Mouse (Mus musculus) heart, embryonic 11.5 days (tissue): ENCODE results near the gene Kank4. TPM values are rescaled to one million over a fixed set of nuclear protein-coding genes. Genes with fewer than 3 reads are reported as not detected.

Experiments
- ATAC-seq: fragments of 200-750 bp; cut with Nextera tagmentation; replicated peaks from 2 replicates; pipeline ENCODE4 v1.8.0; 2017; ENCODE audit warnings: moderate library complexity; ENCODE audit not compliant: insufficient number of reproducible peaks, low FRiP score, low TSS enrichment
- H3K27ac ChIP-seq: fragments of 300-500 bp; sonication (generic); 2 replicates; pipeline ENCODE4 v1.5.1; 2014; ENCODE audit warnings: mild to moderate bottlenecking, low read depth, low read length
- H3K27me3 ChIP-seq: fragments of 300-500 bp; sonication (generic); 2 replicates; pipeline ENCODE4 v1.6.1; 2014; ENCODE audit warnings: mild to moderate bottlenecking, low read length, mixed read lengths; ENCODE audit not compliant: control insufficient read depth, insufficient read depth
- H3K36me3 ChIP-seq: fragments of 300-500 bp; sonication (generic); 2 replicates; pipeline ENCODE4 v1.6.1; 2014; ENCODE audit warnings: mild to moderate bottlenecking, low read length, moderate library complexity, mixed read lengths; ENCODE audit not compliant: control insufficient read depth, insufficient read depth
- H3K4me1 ChIP-seq: fragments of 300-500 bp; sonication (generic); 2 replicates; pipeline ENCODE4 v1.6.1; 2014; ENCODE audit warnings: low read length; ENCODE audit not compliant: control insufficient read depth, insufficient read depth
- H3K4me2 ChIP-seq: fragments of 300-500 bp; sonication (generic); 2 replicates; pipeline ENCODE4 v1.6.1; 2014; ENCODE audit warnings: mild to moderate bottlenecking, moderate library complexity
- H3K4me3 ChIP-seq: fragments of 300-500 bp; sonication (generic); 2 replicates; pipeline ENCODE4 v1.5.1; 2014; ENCODE audit warnings: low read depth, low read length
- H3K9ac ChIP-seq: fragments of 300-500 bp; sonication (generic); 2 replicates; pipeline ENCODE4 v1.6.1; 2014; ENCODE audit warnings: mild to moderate bottlenecking, low read depth, low read length, moderate library complexity
- H3K9me3 ChIP-seq: fragments of 300-500 bp; sonication (generic); replicated peaks from 2 replicates; pipeline ENCODE4 v1.6.1; 2016; ENCODE audit warnings: low read length; ENCODE audit not compliant: control insufficient read depth
- WGBS: fragments of 180-500 bp; shearing (Covaris S2); extraction: QIAGEN DNeasy Blood & Tissue Kit; methylation state at CpG from one replicate; pipeline ENCODE4 v1.1.7; 2014; ENCODE audit not compliant: insufficient replicate concordance; 5-methylcytosine and 5-hydroxymethylcytosine counted together
- polyA plus RNA-seq: library from polyadenylated mRNA; unstranded; fragments of >200 nt; fragmentation: Nextera tagmentation; extraction: Ambion mirVana; gene quantifications from 2 replicates; pipeline ENCODE4 v1.2.1, GENCODE M21; 2014

Kank4 gene
- polyA plus RNA-seq, result 0.72 and 1.1 TPM in 2 replicates

GRCm38 (mm10) chr4:98817184-98817911 lies at the start of gene Kank4:
Kank4 (minus strand) TSS chr4:98817537.
- no peaks in the 10 kb centered on the region for H3K9me3 ChIP-seq
- peak within 1 kb of the TSS; percentile 98 for H3K4me2 ChIP-seq
- peak within 1 kb of the TSS; percentile 72 for H3K4me3 ChIP-seq
- H3K36me3 ChIP-seq, result no peaks in the 10 kb centered on the region
- H3K27ac ChIP-seq, result no peak within 1 kb of the TSS
- no peaks in the 10 kb centered on the region for H3K4me1 ChIP-seq
- H3K27me3 ChIP-seq, result peaks cover 27% of the 10 kb centered on the region
- H3K9ac ChIP-seq, result peak within 1 kb of the TSS; percentile 68
- under 1% methylated on average over 62 of the region's 72 CpGs for WGBS
- peak; percentile 39 for ATAC-seq

GRCm38 (mm10) chr4:98865386-98866237 lies 48.3 kb upstream of the Kank4 start:
- H3K4me3 ChIP-seq, result no peak overlapping the region
- H3K9me3 ChIP-seq, result no peaks in the 10 kb centered on the region
- no peaks in the 10 kb centered on the region for H3K27me3 ChIP-seq
- H3K4me1 ChIP-seq, result no peaks in the 10 kb centered on the region
- ATAC-seq, result no peak
- no peak overlapping the region for H3K4me2 ChIP-seq
- H3K36me3 ChIP-seq, result no peaks in the 10 kb centered on the region
- no peak overlapping the region for H3K9ac ChIP-seq
- WGBS, result 85% methylated on average over 14 of the region's 14 CpGs
- H3K27ac ChIP-seq, result no peak overlapping the region

GRCm38 (mm10) chr4:98864546-98864945 lies 47.2 kb upstream of the Kank4 start:
- H3K36me3 ChIP-seq, result no peaks in the 10 kb centered on the region
- H3K4me2 ChIP-seq, result no peak overlapping the region
- peaks cover 4% of the 10 kb centered on the region; the same call in 1 of the 2 replicates for H3K9me3 ChIP-seq
- no peak overlapping the region for H3K4me3 ChIP-seq
- H3K27ac ChIP-seq, result no peak overlapping the region
- no peak for ATAC-seq
- H3K4me1 ChIP-seq, result no peaks in the 10 kb centered on the region
- no peaks in the 10 kb centered on the region for H3K27me3 ChIP-seq
- no peak overlapping the region for H3K9ac ChIP-seq
- WGBS, result 88% methylated on average over 3 of the region's 3 CpGs

GRCm38 (mm10) chr4:98864094-98864493 lies 46.8 kb upstream of the Kank4 start:
- Histone ChIP-seq H3K36me3 (no peaks in the 10 kb centered on the region), H3K9ac (no peak overlapping the region), H3K27ac (no peak overlapping the region), H3K4me3 (no peak overlapping the region), H3K4me2 (no peak overlapping the region), H3K27me3 (no peaks in the 10 kb centered on the region), H3K4me1 (no peaks in the 10 kb centered on the region), H3K9me3 (peaks cover 4% of the 10 kb centered on the region; the same call in 1 of the 2 replicates)
- no peak for ATAC-seq
- 43% methylated on average over 1 of the region's 2 CpGs for WGBS

- no peak overlapping the region for H3K27ac ChIP-seq
- WGBS, result 84% methylated on average over 2 of the region's 2 CpGs
Measured at GRCm38 (mm10) chr4:98863451-98863850, 46.1 kb upstream of the Kank4 start.

GRCm38 (mm10) chr4:98858151-98858855 lies 41.0 kb upstream of the Kank4 start:
- Histone ChIP-seq H3K4me1 (0 out of 2 replicates have a peak, but pooled peaks cover 5% of the 10 kb centered on the region), H3K9me3 (peaks cover 4% of the 10 kb centered on the region; the same call in 1 of the 2 replicates), H3K27me3 (no peaks in the 10 kb centered on the region), H3K36me3 (no peaks in the 10 kb centered on the region), H3K9ac (no peak overlapping the region), H3K4me3 (no peak overlapping the region), H3K4me2 (no peak overlapping the region), H3K27ac (no peak overlapping the region)
- ATAC-seq, result no peak
- WGBS, result 73% methylated on average over 4 of the region's 4 CpGs

More at GRCm38 (mm10) chr4:98863451-98863850, 46.1 kb upstream of the Kank4 start:
- H3K9ac ChIP-seq, result no peak overlapping the region
- no peaks in the 10 kb centered on the region for H3K27me3 ChIP-seq
- no peak overlapping the region for H3K4me3 ChIP-seq
- no peak for ATAC-seq
- H3K36me3 ChIP-seq, result no peaks in the 10 kb centered on the region
- peaks cover 4% of the 10 kb centered on the region; the same call in 1 of the 2 replicates for H3K9me3 ChIP-seq
- H3K4me1 ChIP-seq, result no peaks in the 10 kb centered on the region
- H3K4me2 ChIP-seq, result no peak overlapping the region

- H3K4me2 ChIP-seq, result no peak overlapping the region
- no peaks in the 10 kb centered on the region for H3K27me3 ChIP-seq
- H3K36me3 ChIP-seq, result no peaks in the 10 kb centered on the region
- H3K9ac ChIP-seq, result no peak overlapping the region
- 0 out of 2 replicates have a peak, but pooled peaks have one; percentile 49 for ATAC-seq
- 0 out of 2 replicates have a peak, but pooled peaks cover 5% of the 10 kb centered on the region for H3K4me1 ChIP-seq
- WGBS, result 64% methylated on average over 11 of the region's 11 CpGs
- no peak overlapping the region for H3K27ac ChIP-seq
- H3K4me3 ChIP-seq, result no peak overlapping the region
- peaks cover 4% of the 10 kb centered on the region; the same call in 1 of the 2 replicates for H3K9me3 ChIP-seq
Measured at GRCm38 (mm10) chr4:98857037-98857648, 39.8 kb upstream of the Kank4 start.

GRCm38 (mm10) chr4:98853926-98854325 lies 36.6 kb upstream of the Kank4 start:
- Histone ChIP-seq H3K4me3 (no peak overlapping the region), H3K4me2 (no peak overlapping the region), H3K4me1 (0 out of 2 replicates have a peak, but pooled peaks cover 5% of the 10 kb centered on the region), H3K27ac (no peak overlapping the region), H3K9ac (no peak overlapping the region), H3K27me3 (no peaks in the 10 kb centered on the region), H3K36me3 (no peaks in the 10 kb centered on the region), H3K9me3 (no peaks in the 10 kb centered on the region)
- no peak for ATAC-seq
- 70% methylated on average over 4 of the region's 4 CpGs for WGBS
